Mouse (Mus musculus) ovary, postnatal 14 days (tissue): ENCODE measurements around the gene Nsun2.

Experiments
- DNase-seq: peaks from one replicate; pipeline ENCODE4 v3.0.0; 2022; ENCODE audit warnings: low spot score

Gene Nsun2

DNA sequence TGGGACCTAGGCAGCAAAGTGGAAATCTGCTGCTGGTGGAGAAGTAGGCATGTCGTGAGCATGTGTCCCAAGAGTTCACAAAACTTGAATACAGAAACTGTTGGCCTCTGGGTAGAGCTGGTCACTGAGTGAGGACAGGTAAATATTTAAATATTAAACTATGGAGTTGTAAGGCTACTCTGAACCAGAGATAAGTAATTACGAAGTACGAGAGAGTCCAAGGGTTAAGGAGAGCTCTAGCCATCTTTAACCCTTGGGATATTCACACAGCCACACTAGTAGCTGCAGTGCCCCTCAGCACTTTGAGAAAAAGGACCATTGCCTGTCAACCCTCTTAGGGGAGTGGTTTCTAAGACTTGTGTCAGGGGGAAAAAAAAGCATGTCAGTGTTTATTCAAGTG is 102.8 kb downstream of the Nsun2 start:
- no peak for DNase-seq

DNA sequence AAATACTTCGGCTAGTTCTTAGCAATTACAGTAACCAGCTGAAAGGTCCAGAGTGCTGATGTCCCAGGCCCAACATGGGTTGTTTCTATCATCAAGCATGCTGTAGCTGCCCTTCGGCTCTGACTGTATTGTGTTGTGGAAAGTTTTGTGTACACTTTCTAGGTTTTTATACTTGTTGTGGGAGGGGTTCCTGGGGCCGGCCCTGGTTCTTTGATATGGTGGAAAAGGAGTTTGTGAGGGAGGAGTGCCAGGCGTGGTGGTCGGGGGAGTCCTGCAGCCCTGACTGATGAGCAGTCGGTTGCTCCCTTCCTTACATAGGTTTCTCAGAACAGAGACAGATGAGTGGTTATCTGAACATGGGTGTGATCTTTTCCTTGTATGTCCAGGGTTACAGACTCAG is 103.3 kb downstream of the Nsun2 start:
- DNase-seq = no peak

DNA sequence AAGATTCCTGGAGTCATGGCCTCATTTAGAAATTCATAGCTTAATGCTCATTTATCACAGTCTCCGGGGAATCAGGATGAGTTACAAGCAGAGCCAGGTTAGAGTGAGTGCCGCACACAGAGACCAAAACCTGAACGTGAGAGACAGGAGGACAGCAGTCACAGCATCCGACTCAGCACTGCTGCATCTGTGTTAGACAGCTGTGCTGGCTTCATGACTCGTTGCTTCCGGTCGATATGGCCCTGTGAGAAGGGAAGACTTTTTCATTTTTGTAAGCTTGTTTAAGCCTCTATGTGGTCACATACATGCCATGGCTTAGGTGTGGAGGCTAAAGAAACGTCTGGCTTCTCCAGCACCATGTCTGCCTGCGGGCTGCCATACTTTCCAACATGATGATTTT is 104.1 kb downstream of the Nsun2 start:
- DNase-seq = no peak

DNA sequence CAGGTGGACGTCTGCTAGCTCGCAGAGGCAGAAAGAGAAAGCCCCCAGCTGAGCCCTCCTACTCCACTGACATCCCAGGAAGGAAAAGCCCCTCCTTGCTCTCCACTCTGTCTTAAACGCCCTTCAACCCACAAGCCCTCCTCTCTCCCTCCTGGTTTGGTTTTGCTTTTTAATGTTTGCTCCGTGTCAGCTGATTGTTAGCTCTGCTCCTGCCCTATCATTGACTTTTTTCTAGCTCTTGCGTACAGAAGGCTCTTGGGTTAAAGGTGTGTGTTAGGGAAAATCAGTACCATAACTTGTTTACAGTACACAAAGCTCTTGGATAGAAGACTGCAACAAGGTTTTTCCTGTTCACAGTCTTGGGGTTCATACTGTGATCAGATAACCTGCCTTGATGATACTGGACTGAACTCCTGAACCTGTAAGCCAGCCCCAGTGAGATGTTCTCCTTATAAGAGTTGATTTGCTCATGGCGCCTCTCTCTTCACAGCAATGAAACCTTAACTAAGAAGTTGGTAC is 104.6 kb downstream of the Nsun2 start:
- no peak for DNase-seq

DNA sequence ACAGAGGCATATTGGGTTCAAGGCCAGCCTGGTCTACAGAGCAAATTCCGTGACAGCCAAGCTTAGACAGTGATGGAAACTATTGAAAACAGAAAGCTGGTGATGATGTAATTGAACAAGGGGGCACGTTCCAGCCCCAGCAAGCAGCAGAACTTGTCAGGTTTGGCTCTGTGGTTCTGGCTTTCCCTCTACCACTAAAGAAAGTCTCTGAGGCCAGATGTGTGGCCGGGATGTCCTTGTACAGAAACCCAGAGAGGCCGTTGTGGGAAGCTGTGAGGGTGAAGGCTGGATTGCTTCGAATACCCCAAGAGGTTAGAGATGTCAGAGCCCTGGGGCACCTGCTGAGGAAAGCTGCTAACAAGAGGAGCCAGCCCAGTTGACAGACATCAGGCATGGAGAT is 105.7 kb downstream of the Nsun2 start:
- no peak for DNase-seq

DNA sequence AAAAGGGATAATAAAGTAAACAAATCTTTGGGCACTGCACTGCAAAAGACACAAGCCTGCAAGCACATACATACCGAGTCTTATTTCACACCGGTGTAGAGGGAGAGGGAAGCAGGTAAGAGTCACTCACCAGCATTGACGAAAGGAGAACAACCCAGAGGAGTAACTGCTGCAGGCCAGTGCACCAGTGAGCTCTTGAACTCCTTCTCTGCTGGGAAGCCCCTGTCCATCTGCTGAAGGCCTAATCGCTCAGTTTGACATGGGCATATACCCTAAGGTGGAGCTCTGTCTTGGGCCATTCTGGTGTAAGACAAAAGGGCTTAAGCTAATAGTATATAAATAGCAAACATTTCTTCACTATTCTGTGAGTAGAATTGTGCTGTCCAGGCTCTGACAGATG is 106.6 kb downstream of the Nsun2 start:
- DNase-seq = no peak

DNA sequence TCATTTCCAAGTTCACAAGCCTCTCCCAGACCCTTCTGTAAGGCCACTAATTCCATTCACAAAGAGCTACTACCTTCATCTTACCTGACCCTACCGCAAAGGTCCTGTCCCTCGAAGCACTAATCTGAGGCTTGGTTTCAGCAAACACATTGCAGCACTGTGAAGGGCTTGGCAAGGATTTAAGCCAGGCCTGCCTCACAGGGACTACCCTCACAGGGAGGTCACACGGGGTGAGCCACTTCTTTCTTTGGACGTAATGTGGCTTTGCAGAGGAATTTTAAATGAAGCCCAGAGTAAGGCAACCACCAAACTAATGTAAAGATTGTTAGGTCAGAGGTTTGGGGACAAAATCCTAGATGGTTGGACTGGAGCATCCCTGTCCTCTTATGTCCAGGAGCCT is 107.0 kb downstream of the Nsun2 start:
- DNase-seq = no peak

DNA sequence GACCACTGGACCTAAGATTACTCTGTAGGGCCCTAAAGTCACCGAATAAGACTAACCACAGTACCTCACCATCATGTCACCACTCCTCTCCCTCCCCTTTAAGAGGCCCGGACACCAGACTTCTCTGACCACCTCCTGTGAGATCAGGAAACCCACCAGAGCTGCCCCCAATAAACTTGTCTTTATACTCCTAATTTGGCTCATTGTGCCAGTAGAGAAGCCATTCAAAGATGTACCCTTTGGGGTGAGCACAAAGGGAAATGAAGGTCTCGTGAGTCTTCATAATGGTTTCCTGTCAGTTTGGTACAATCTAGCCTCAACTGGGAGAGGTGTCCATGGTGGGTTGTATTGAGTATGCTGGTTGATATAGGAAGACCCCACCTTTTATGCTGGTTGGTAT is 107.5 kb downstream of the Nsun2 start:
- DNase-seq = no peak

DNA sequence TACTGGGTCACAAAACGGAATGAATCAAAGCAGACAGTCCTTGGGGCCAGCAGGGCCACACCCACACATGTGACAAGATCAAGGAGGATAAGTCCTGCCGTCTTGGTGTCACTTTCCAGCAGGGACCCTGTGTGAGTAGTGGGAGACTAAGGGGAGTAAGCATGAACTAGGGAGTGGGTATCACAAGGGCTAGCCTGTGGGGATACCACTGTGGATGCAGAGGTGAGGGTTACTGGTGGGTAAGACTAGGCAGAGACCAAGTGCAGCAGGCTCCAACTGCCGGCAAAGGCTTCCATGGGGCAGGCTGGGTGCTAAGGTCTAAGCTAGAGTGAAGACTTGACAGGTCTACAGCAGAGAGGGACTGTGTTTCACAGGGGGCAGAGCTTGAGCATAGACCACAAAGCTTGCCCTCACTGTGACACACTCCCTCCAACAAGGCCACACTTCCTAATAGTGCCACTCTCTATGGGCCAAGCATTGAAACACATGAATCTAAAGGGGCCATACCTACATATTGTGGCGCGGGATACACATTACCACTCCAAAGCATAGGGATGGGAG is 109.2 kb downstream of the Nsun2 start:
- no peak for DNase-seq

DNA sequence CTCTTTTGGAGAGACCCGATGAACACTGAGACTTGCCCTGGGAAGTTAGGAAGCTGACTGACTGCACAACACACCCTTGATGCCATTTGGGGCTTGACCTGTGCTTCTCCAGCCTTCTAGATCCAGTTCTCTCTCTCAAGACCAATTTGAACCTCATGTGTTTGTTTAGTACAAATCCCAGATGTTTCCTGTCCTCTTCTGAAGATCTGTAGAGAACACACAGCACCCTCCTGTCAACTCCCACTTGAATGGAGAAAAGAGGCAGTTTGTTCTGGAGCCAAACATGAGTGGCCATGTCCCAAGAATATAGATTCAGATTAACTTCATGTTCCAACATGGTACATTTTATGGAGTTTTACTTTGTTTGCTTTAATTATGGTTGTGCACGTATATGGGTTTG is 110.4 kb downstream of the Nsun2 start:
- DNase-seq = no peak

DNA sequence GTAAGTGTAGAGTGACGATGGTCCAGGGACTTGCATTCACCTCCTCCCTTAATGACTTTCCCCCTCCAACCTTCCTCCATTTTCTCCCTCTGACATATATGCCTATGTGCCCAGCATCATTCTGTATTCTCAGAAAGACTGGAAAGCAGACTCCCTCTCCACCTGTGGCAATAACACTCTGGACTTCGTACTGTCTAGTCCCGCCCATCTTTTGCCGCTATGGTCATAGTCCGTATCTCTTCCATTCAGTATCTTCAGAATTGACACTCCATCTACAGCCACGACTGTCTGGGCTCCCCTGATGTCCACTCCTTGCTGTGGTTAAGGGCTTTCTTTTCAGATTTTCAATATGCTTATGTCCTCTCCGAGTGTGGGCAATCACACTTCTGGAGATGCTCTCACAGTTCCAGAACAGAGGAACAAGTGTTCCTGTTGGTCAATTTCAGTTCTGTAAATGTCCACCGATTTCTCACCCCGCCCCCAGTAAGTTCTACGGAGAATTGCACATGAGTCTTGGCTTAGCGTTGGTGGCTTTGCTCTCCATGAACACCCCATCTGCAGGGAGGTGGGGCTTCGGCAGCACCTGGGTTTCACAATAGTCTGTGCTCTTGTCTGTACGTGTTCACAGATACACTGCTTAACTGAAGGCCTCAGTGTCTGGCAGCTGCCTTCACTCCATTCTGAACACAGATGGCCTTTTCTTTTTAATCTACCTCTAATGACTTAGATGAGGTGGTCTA is 111.1 kb downstream of the Nsun2 start:
- DNase-seq = no peak

DNA sequence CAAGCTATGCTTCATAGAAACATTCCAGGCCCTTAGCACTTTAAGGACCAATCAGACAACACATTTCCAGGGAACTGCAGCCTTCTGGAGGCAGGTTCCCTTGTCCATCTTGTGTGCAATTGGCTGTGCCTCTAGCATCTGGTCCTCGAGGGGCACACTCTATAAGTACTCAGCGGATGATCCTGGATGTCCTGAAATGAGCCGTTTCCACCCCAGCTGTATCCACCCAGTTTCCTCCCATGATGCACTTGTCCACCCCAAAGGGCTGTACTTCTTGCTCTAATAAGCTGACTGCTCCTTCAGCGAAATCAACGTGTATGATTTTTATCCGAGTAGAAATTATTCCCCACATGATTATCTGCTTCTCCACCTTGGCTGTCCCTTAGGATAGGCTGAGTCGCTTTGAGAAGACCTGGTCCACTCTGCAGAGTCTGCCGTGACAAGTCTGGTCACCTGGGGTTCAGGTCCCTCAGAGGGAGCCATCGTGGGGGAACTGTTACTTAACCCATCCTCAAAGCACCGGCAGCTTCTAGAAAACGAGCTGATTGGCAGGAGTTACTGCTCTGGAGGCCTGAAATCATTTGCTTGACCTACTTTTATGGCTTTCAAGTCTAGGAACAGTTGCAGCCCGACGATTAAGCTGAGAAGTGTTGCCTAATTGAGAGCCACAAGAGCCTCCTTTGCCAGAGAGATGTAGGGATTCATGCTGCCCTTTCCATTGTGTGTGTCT is 112.3 kb downstream of the Nsun2 start:
- no peak for DNase-seq

DNA sequence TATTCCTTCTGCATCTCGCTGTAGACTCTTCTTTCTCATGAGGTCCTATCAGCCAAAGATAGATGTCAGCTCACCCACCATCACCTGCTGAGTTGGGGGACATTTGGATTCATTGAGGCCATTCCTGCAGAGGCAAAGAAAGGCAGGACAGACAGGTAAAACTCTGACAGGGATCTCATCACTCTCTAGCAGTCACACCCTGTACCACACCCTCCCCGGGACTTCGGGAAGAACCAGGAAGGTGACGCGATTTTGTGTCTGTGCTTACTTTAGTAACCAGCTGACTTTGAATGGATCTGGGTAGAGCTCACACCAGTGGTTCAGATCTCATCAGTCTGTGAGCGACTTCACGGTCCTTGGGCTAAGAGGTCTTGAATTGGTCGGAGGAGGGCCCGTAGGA is 112.9 kb downstream of the Nsun2 start:
- DNase-seq = no peak

DNA sequence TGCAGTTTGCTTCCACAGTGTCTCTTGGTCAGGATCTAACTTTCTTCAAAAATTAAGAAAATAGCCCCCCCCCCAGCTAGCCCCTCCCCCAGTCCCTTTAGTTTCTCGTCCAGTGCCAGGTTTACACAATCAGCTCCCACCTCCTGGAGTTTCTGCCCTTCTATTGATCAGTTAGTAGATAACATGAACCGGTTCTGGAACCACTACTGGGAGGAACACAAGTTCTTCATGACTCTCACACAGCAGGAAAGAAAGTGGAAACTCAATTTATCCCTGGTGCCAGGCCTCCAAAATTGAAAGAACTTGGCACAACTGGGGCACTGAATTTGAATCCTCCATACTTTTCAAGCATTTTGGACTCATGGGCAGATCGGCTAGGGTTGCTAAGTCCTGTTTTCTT is 121.0 kb downstream of the Nsun2 start:
- DNase-seq = no peak

DNA sequence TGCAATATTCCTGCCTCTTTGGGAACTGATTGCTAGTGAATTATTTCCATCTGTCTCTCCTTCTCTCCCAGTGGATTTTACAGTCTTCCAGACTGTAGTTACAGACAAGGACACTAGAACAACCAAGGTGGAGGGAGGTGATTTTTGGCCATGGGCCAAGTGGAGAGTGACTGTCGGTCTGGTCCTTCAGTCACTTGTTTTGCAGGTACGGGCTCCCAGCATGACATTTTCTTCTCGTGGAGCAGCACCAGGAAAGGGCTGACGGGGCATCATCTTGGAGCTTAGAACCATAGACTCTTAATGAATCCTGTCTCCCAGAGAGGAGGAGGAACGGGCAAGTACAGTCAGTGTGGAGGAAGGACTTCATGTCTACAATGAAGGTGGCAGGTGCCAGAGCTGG is 138.6 kb downstream of the Nsun2 start:
- no peak for DNase-seq

DNA sequence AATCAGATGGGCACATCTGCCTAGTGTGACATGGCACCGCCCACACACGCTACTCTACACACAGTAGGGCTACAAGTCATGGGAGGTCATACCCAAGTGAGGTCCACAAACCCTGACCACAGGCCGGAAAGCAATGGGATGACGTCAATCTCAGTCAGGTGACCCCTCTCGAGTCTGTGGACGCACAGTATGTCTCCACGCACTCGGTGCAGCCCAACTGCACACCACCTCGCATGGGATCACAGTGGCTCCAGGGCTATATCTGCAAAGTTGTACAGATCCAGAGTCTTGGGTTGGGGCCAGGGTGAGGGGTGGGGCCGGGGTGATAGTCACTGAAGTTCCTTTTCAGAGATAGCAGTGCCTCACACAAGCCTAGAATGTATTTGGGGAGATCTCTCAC is 139.0 kb downstream of the Nsun2 start:
- no peak for DNase-seq

DNA sequence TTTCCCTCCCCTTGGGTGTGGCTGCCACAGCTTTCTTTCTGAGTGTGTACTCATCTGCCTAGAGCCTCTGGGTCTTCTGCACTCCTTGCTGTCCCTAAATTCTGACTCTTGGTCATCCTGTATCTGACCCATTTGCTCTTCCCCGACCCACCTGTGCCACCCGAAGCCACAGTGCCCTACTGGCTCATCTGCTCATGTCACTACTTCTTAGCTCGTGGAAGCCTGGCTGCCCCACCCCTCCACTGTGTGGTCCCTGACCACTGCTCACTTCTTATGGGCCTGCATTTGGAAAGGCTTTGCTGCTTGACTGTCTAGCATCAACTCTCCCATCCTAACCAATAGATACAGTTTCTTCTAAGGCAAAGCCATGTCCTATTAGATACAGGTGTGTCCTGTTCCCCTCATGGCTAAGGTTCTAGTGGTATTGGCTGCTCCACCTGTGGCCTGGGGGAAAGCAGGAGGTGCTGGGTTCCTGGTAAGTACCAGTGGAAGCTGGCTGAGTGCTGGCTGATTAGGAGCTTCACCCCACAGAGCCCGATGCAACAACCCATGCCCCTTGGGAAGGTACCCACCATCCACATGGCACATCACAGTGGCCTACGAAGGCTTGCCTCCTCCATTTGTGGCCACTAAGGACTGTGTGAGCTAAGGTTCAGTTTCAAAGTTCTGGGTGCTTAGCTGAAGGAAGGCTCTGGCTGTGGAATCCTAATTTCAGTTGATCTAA is 139.8 kb downstream of the Nsun2 start:
- no peak for DNase-seq

DNA sequence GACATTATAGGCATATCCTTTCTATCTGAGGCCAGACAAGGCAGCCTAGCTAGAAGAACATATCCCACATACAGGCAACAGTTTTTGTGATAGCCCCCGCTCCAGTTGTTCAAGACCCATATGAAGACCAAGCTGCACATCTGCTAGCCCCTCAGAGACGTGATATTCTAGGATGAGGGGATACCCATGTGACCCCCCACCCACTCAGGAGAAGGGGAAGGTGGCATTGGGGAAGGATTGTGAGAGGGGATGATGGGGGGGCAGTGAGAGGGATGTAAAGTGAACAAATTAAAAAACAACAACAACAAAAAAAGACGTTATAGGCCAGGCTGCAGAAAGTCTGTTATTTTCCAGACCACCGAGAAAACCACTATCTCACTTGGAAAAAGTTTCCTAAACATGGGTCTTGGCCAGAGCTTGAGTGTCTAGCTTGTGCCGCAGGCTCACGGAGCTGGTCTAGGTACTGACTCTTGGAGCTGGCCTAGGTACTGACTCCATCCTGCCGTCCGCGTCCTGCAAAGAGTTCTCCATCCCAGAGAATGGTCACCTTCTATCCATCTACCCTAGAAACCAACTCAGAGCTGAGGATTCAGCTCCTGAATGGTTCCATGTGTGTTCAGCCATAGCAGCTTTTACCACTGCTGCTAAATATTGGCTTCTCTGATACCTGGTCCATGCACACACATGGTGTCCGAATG is 140.5 kb downstream of the Nsun2 start:
- no peak for DNase-seq
